ENCODE assay signal across 8 mouse cellular contexts in the genomic region with DNA sequence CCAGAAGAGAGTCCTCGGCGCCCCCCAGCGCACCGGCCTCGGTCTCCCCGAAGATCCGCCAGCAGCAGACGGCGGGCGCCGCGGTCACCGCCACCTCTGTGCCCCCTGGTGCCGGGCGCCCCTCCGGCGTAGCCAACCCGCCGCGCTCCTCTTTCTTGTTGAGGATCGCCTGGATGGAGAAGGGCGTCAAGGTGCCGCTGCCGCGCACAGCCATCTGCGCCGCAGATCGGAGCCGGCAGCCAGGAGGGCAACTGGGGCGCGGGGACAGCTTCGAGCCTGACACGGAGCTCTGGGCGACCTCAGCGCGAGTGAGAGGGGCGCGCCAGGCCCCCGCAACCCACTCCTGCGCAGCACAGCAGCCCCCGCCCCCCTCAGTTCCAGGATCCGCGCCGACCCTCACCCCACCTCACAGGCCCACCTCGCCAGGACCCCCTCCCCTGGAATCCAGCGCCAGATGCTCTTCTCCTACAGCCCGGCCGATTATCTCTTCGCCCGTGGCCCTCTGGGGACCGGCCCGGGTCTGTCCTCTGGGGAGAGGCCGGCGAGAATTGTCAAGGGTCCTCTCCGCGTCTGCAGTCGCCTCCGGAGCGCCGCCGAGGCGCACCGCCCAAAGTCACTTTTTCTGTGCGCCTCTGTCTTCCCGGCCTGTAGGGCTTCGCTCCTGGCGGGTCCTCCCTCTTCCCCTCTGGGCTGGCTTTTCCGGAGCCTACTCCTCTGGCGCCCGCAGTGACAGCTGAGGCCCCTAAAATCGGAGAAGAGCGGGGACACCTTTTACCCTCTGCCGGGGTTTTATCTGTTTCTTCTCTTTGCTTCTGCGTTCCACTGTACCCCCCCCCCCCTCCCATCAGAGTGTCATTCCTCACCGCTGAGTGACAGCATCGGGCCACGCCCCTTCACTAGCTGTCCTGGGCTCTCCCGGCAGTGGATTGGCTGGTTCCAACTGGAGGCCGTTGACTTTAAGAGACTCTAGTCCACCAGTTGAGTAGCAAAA. TPM values are rescaled to one million over a fixed set of nuclear protein-coding genes. Genes with fewer than 3 reads are reported as not detected.
DNase-seq lines count a peak whose midpoint lies in the region; ATAC-seq and TF ChIP-seq lines count a peak whose summit lies in the region.
"Had no signal": no experiment of that assay in that cellular context is flagged by ENCODE, and none has a peak within 500 bp of the region (broad histone marks: within the 10 kb centered on the region; RNA-seq: fewer than 3 reads in every experiment).

A gene (minus strand): TSS at position 771 of the 991 bp plus-strand sequence.

- peaks cover 34% of the 10 kb centered on the region for H3K27me3 ChIP-seq in spleen, adult 2 months (ENCODE audit: control insufficient read depth, insufficient read depth, low read length)
- H3K27me3 ChIP-seq in forebrain, embryonic 11.5 days (ENCODE audit: control insufficient read depth, insufficient read depth, low read length), result peaks cover 82% of the 10 kb centered on the region
- H3K27me3 ChIP-seq in liver, embryonic 13.5 days, result peaks cover 96% of the 10 kb centered on the region

- H3K27ac ChIP-seq in spleen, adult 2 months (ENCODE audit: insufficient read depth, low read length), result peak within 1 kb of the TSS; percentile 37; the same call in 1 of the 2 replicates
- H3K27ac ChIP-seq in forebrain, embryonic 11.5 days (ENCODE audit: low read depth, low read length), result no peak within 1 kb of the TSS
- no peak within 1 kb of the TSS for H3K27ac ChIP-seq in liver, embryonic 13.5 days

- WGBS in spleen, adult 2 months, result under 1% methylated on average over 76 of the region's 79 CpGs
- WGBS in forebrain, embryonic 11.5 days, result under 1% methylated on average over 73 of the region's 79 CpGs
- WGBS in liver, embryonic 13.5 days (ENCODE audit: insufficient replicate concordance), result under 1% methylated on average over 78 of the region's 79 CpGs

- H3K9me3 ChIP-seq in forebrain, embryonic 11.5 days (ENCODE audit: control insufficient read depth, low read length), result no peaks in the 10 kb centered on the region
- no peaks in the 10 kb centered on the region for H3K9me3 ChIP-seq in liver, embryonic 13.5 days (replicated peaks)

- H3K36me3 ChIP-seq in spleen, adult 2 months (ENCODE audit: control insufficient read depth, insufficient read depth, low read length), result no peaks in the 10 kb centered on the region
- H3K36me3 ChIP-seq in forebrain, embryonic 11.5 days (ENCODE audit: control insufficient read depth, insufficient read depth, low read length), result no peaks in the 10 kb centered on the region
- H3K36me3 ChIP-seq in liver, embryonic 13.5 days, result no peaks in the 10 kb centered on the region

- no peak for DNase-seq in spleen, adult 2 months (ENCODE audit: low read depth in 1 of 2, low spot score in 2 of 2)
- DNase-seq in spleen, postnatal 4 days (ENCODE audit: low spot score in 2 of 2), result no peak
- DNase-seq in forebrain, embryonic 11.5 days (ENCODE audit: low spot score), result peak; percentile 73
- no peak for DNase-seq in liver, embryonic 13.5 days
- DNase-seq in yolk sac, embryonic 10.5 days (ENCODE audit: low spot score), result peak; percentile 45
- DNase-seq in layer of hippocampus, postnatal 10 days (ENCODE audit: low spot score in 2 of 2), result no peak
- DNase-seq: cerebellum, adult 9-10 months had no signal

- peak; percentile 78 for ATAC-seq in forebrain, embryonic 11.5 days (replicated peaks; ENCODE audit: low FRiP score)
- ATAC-seq in liver, embryonic 13.5 days (ENCODE audit: low read depth), result no peak
- no peak for ATAC-seq in activated CD4-positive, CD25-positive, alpha-beta regulatory T cell, adult 4 months

- H3K4me2 ChIP-seq in forebrain, embryonic 11.5 days (ENCODE audit: low read depth, low read length, severe bottlenecking), result peak within 1 kb of the TSS; percentile 57
- peak within 1 kb of the TSS; percentile 42 for H3K4me2 ChIP-seq in liver, embryonic 13.5 days

- peaks cover 17% of the 10 kb centered on the region for H3K4me1 ChIP-seq in spleen, adult 2 months (ENCODE audit: control insufficient read depth, insufficient read depth, insufficient read length)
- peaks cover 18% of the 10 kb centered on the region for H3K4me1 ChIP-seq in forebrain, embryonic 11.5 days (replicated peaks; ENCODE audit: control insufficient read depth, insufficient read depth, low read length)
- H3K4me1 ChIP-seq in liver, embryonic 13.5 days (replicated peaks), result peaks cover 15% of the 10 kb centered on the region

- H3K9ac ChIP-seq in forebrain, embryonic 11.5 days (ENCODE audit: low read length), result no peak within 1 kb of the TSS
- no peak within 1 kb of the TSS for H3K9ac ChIP-seq in liver, embryonic 13.5 days

- H3K4me3 ChIP-seq in spleen, adult 2 months (ENCODE audit: extremely low read depth, insufficient read depth, insufficient read length), result peak within 1 kb of the TSS; percentile 30; the same call in 1 of the 2 replicates
- peak within 1 kb of the TSS; percentile 32 for H3K4me3 ChIP-seq in forebrain, embryonic 11.5 days (ENCODE audit: low read depth, low read length)
- H3K4me3 ChIP-seq in liver, embryonic 13.5 days (replicated peaks), result peak within 1 kb of the TSS; percentile 16

- no peak for TF ChIP-seq CTCF in spleen, adult 2 months (IDR thresholded peaks at IDR 0.05; ENCODE audit: extremely low read depth, insufficient read depth, insufficient read length, insufficient replicate concordance)

- TF ChIP-seq POLR2A in spleen, adult 2 months (IDR thresholded peaks at IDR 0.05; ENCODE audit: low read depth, low read length), result no peak

RNA-seq across cellular contexts. Expression of the gene that starts here (rescaled TPM):
- polyA plus RNA-seq in spleen, adult 2 months (2012; rRNA removed), result 4.6 and 5.2 TPM in 2 replicates
- not detected in 2 replicates for polyA plus RNA-seq in forebrain, embryonic 11.5 days (2014; fragmentation: Nextera tagmentation; extraction: Ambion mirVana)
- 0.10 TPM in 1 of 2 replicates, not detected in the other for polyA plus RNA-seq in liver, embryonic 13.5 days (2015; fragmentation: Nextera tagmentation; extraction: Ambion mirVana)
- total RNA-seq in layer of hippocampus, postnatal 10 days (2021), result not detected
- polyA plus RNA-seq in activated CD4-positive, CD25-positive, alpha-beta regulatory T cell, adult 4 months (2017; shearing (Covaris generic)), result not detected

Comparison
In these comparisons a context has a peak if more than half of its experiments do, and no peak if none do; other contexts are left out.
1. Peak in DNase-seq, ATAC-seq, H3K4me3 ChIP-seq and H3K4me2 ChIP-seq in forebrain, embryonic 11.5 days; RNA of the gene not detected or under 1 TPM.